Mouse (Mus musculus) myocyte (in vitro differentiated cells): Measurements from ENCODE around the gene Gpr26. TPM values are rescaled to one million over a fixed set of nuclear protein-coding genes. Genes with fewer than 3 reads are reported as not detected.

Experiments used
- H3K27me3 ChIP-seq: one replicate; pipeline ENCODE4 v1.6.1; 2011; ENCODE audit not compliant: control insufficient read depth, insufficient read depth, insufficient read length
- H3K36me3 ChIP-seq: one replicate; pipeline ENCODE4 v1.6.1; 2011; ENCODE audit not compliant: control insufficient read depth, insufficient read depth
- H3K4me2 ChIP-seq: one replicate; pipeline ENCODE4 v1.6.1; 2011; ENCODE audit warnings: low read depth, control low read depth
- H3K4me3 ChIP-seq: one replicate; pipeline ENCODE4 v1.5.1; 2011; ENCODE audit warnings: mild to moderate bottlenecking, control low read depth, moderate library complexity
- H3K79me2 ChIP-seq: one replicate; pipeline ENCODE4 v1.6.1; 2011; ENCODE audit not compliant: control insufficient read depth, insufficient read depth
- H3ac ChIP-seq: one replicate; pipeline ENCODE4 v1.6.1; 2011; ENCODE audit not compliant: control insufficient read depth, insufficient read length
- CEBPB ChIP-seq: IDR thresholded peaks from 2 replicates; pipeline ENCODE4 v1.6.1; 2011; ENCODE audit warnings: mild to moderate bottlenecking, moderate library complexity; ENCODE audit not compliant: poor library complexity, insufficient read depth, severe bottlenecking
- E2F4 ChIP-seq: IDR thresholded peaks from one replicate; pipeline ENCODE4 v1.6.1; 2011; ENCODE audit warnings: mild to moderate bottlenecking, control low read depth, moderate library complexity; ENCODE audit not compliant: insufficient read depth
- MAX ChIP-seq: IDR thresholded peaks from one replicate; pipeline ENCODE4 v1.6.1; 2011; ENCODE audit warnings: low read depth, mild to moderate bottlenecking, control low read depth
- MYOD1 ChIP-seq, 3 experiments: IDR thresholded peaks; one replicate each; pipeline ENCODE4 v1.6.1; 2011; ENCODE audit warnings: control low read depth in 2 of 3, low read depth in 2 of 3, mild to moderate bottlenecking in 2 of 3, moderate library complexity in 1 of 3; ENCODE audit not compliant: insufficient read length in 2 of 3, control insufficient read depth in 1 of 3
- MYOG ChIP-seq, 3 experiments: IDR thresholded peaks; one replicate each; pipeline ENCODE4 v1.6.1; 2011; ENCODE audit warnings: control low read depth in 2 of 3, low read depth in 2 of 3, mild to moderate bottlenecking in 2 of 3; ENCODE audit not compliant: insufficient read length in 2 of 3, control insufficient read depth in 1 of 3, insufficient read depth in 1 of 3
- POLR2A ChIP-seq: IDR thresholded peaks from one replicate; pipeline ENCODE4 v1.6.1; 2011; ENCODE audit warnings: low read depth, mild to moderate bottlenecking, control low read depth, moderate library complexity; ENCODE audit not compliant: insufficient read length
- POLR2AphosphoS2 ChIP-seq: IDR thresholded peaks from one replicate; pipeline ENCODE4 v1.6.1; 2011; ENCODE audit warnings: low read depth, control low read depth; ENCODE audit not compliant: insufficient read length
- REST ChIP-seq: IDR thresholded peaks from one replicate; pipeline ENCODE4 v1.6.1; 2011; ENCODE audit warnings: mild to moderate bottlenecking, control low read depth, moderate library complexity; ENCODE audit not compliant: insufficient read depth, insufficient read length
- SRF ChIP-seq: IDR thresholded peaks from one replicate; pipeline ENCODE4 v1.6.1; 2011; ENCODE audit warnings: low read depth; ENCODE audit not compliant: control insufficient read depth, insufficient read length
- TCF12 ChIP-seq: IDR thresholded peaks from one replicate; pipeline ENCODE4 v1.6.1; 2011; ENCODE audit warnings: mild to moderate bottlenecking, control low read depth; ENCODE audit not compliant: poor library complexity, insufficient read depth, severe bottlenecking
- TCF3 ChIP-seq: IDR thresholded peaks from one replicate; pipeline ENCODE4 v1.6.1; 2011; ENCODE audit warnings: low read depth, control low read depth; ENCODE audit not compliant: insufficient read length
- USF1 ChIP-seq: IDR thresholded peaks from one replicate; pipeline ENCODE4 v1.6.1; 2011; ENCODE audit warnings: low read depth, mild to moderate bottlenecking, control low read depth, moderate library complexity
- polyA plus RNA-seq: library from polyadenylated mRNA; unstranded; fragments of >200 nt; fragmentation: generic; extraction: Trizol; gene quantifications from one replicate; pipeline ENCODE4 v1.2.1, GENCODE M21; 2012; ENCODE audit warnings: missing spikeins

Gene Gpr26
- polyA plus RNA-seq, 1 experiment: not detected

GRCm38 (mm10) chr7:131953402-131953801 lies 12.9 kb upstream of the Gpr26 start:
- Histone ChIP-seq H3K36me3 (no peaks in the 10 kb centered on the region), H3K4me2 (no peak overlapping the region), H3K4me3 (no peak overlapping the region), H3K79me2 (no peaks in the 10 kb centered on the region), H3ac (no peak overlapping the region), H3K27me3 (no peaks in the 10 kb centered on the region)
- no peak for TF ChIP-seq E2F4
- TF ChIP-seq USF1: no peak
- no peak for TF ChIP-seq CEBPB
- no peak for TF ChIP-seq POLR2A
- TF ChIP-seq REST: no peak
- TF ChIP-seq MAX: no peak
- no peak for TF ChIP-seq TCF3
- TF ChIP-seq SRF: no peak
- TF ChIP-seq MYOG (IDR thresholded peaks at IDR 0.05; ENCODE audit: control insufficient read depth in 1 of 3, insufficient read depth in 1 of 3, insufficient read length in 2 of 3, low read depth in 2 of 3): no peak
- TF ChIP-seq MYOD1 (IDR thresholded peaks at IDR 0.05; ENCODE audit: control insufficient read depth in 1 of 3, insufficient read length in 2 of 3, low read depth in 2 of 3): no peak
- no peak for TF ChIP-seq TCF12
- TF ChIP-seq POLR2AphosphoS2: no peak

DNA sequence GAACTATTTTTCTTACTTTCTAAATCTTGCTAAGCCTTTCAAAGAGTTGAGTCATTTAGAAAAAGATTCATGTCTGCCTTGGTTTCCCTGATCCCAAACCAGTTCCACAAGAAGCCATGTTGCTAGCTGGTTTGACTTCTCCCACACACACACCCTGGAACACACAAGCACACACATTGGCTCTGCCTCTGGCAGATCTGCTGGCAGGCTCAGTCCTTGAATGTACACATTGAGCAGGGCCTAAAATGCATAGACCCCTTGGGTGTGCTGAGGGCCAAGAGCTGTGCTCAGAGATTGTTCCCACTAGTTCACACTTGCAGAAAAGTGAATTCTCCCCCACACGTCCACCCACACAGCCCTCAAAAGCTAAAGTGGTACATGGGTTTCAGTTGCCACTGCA lies 7.6 kb upstream of the Gpr26 start:
- no peaks in the 10 kb centered on the region for H3K27me3 ChIP-seq
- no peak overlapping the region for H3K4me2 ChIP-seq
- no peaks in the 10 kb centered on the region for H3K36me3 ChIP-seq
- H3K4me3 ChIP-seq: no peak overlapping the region
- H3ac ChIP-seq: no peak overlapping the region
- TF ChIP-seq USF1: no peak
- no peak for TF ChIP-seq CEBPB
- TF ChIP-seq MYOD1 (IDR thresholded peaks at IDR 0.05; ENCODE audit: control insufficient read depth in 1 of 3, insufficient read length in 2 of 3, low read depth in 2 of 3): no peak
- TF ChIP-seq MYOG (IDR thresholded peaks at IDR 0.05; ENCODE audit: control insufficient read depth in 1 of 3, insufficient read depth in 1 of 3, insufficient read length in 2 of 3, low read depth in 2 of 3): no peak
- TF ChIP-seq SRF: no peak
- no peak for TF ChIP-seq MAX
- TF ChIP-seq E2F4: no peak
- no peak for TF ChIP-seq TCF12
- no peak for TF ChIP-seq POLR2A
- TF ChIP-seq TCF3: no peak
- no peak for TF ChIP-seq POLR2AphosphoS2
- TF ChIP-seq REST: no peak
- no peaks in the 10 kb centered on the region for H3K79me2 ChIP-seq

GRCm38 (mm10) chr7:131960551-131960950 lies 5.7 kb upstream of the Gpr26 start:
- TF ChIP-seq REST (peak; percentile 73), TCF12 (no peak), CEBPB (no peak)
- Histone ChIP-seq H3K4me2 (no peak overlapping the region), H3K36me3 (no peaks in the 10 kb centered on the region)

DNA sequence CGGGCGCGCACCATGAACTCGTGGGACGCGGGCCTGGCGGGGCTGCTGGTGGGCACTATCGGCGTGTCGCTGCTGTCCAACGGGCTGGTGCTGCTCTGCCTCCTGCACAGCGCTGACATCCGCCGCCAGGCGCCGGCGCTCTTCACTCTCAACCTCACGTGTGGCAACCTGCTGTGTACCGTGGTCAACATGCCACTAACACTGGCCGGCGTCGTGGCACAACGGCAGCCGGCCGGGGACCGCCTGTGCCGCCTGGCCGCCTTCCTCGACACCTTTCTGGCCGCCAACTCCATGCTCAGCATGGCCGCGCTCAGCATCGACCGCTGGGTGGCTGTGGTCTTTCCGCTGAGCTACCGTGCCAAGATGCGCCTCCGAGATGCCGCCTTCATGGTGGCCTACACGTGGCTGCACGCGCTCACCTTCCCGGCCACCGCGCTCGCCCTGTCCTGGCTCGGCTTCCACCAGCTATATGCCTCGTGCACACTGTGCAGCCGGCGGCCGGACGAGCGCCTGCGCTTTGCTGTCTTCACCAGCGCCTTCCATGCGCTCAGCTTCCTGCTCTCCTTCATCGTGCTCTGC lies 745 bp downstream of the Gpr26 start:
- H3K36me3 ChIP-seq: no peaks in the 10 kb centered on the region
- no peak overlapping the region for H3ac ChIP-seq
- H3K79me2 ChIP-seq: no peaks in the 10 kb centered on the region
- H3K4me2 ChIP-seq: no peak overlapping the region
- peaks cover 12% of the 10 kb centered on the region for H3K27me3 ChIP-seq
- TF ChIP-seq E2F4 (no peak), CEBPB (no peak), TCF12 (no peak), USF1 (no peak), REST (peak; percentile 46)
- H3K4me3 ChIP-seq: no peak overlapping the region

More at GRCm38 (mm10) chr7:131960551-131960950, 5.7 kb upstream of the Gpr26 start:
- Histone ChIP-seq H3ac (no peak overlapping the region), H3K79me2 (no peaks in the 10 kb centered on the region), H3K4me3 (no peak overlapping the region), H3K27me3 (no peaks in the 10 kb centered on the region)

- Histone ChIP-seq H3ac (no peak overlapping the region), H3K36me3 (no peaks in the 10 kb centered on the region), H3K4me3 (no peak overlapping the region), H3K79me2 (no peaks in the 10 kb centered on the region), H3K4me2 (no peak overlapping the region), H3K27me3 (peaks cover 21% of the 10 kb centered on the region)
- TF ChIP-seq E2F4: no peak
- TF ChIP-seq TCF3: no peak
- no peak for TF ChIP-seq TCF12
- no peak for TF ChIP-seq MYOD1 (IDR thresholded peaks at IDR 0.05; ENCODE audit: control insufficient read depth in 1 of 3, insufficient read length in 2 of 3, low read depth in 2 of 3)
- TF ChIP-seq USF1: no peak
- no peak for TF ChIP-seq MYOG (IDR thresholded peaks at IDR 0.05; ENCODE audit: control insufficient read depth in 1 of 3, insufficient read depth in 1 of 3, insufficient read length in 2 of 3, low read depth in 2 of 3)
- TF ChIP-seq CEBPB: no peak
Measured at GRCm38 (mm10) chr7:131970255-131970654, 4.0 kb downstream of the Gpr26 start.
